Mouse (Mus musculus): ENCODE data around the gene Ece1.

- TF ChIP-seq CTCF (IDR thresholded peaks at IDR 0.05 in 2 of 3, conservative IDR thresholded peaks at IDR 0.05 in 1 of 3; ENCODE audit: control insufficient read depth in 1 of 3, insufficient read depth in 1 of 3, low read depth in 2 of 3, low read length in 3 of 3, poor library complexity in 1 of 3, severe bottlenecking in 1 of 3) (no peak), POLR2A (IDR thresholded peaks at IDR 0.05; ENCODE audit: control insufficient read depth in 1 of 2, insufficient read depth in 1 of 2, low read depth in 1 of 2, low read length in 2 of 2, poor library complexity in 1 of 2) (no peak), USF1 (IDR thresholded peaks at IDR 0.05; ENCODE audit: low read depth, low read length) (no peak), E2F4 (IDR thresholded peaks at IDR 0.05; ENCODE audit: borderline replicate concordance, low read depth, low read length) (no peak), ZC3H11A (IDR thresholded peaks at IDR 0.05; ENCODE audit: low read depth, low read length) (no peak), MAX (IDR thresholded peaks at IDR 0.05; ENCODE audit: low read length) (no peak), JUND (IDR thresholded peaks at IDR 0.05; ENCODE audit: low read depth, low read length) (no peak), ELF1 (IDR thresholded peaks at IDR 0.05; ENCODE audit: low read depth, low read length) (no peak), GATA1 (IDR thresholded peaks at IDR 0.05; ENCODE audit: low read depth, low read length) (no peak), RAD21 (IDR thresholded peaks at IDR 0.05; ENCODE audit: low read depth, low read length) (no peak), POLR2AphosphoS2 (IDR thresholded peaks at IDR 0.05; ENCODE audit: low read length) (no peak), UBTF (IDR thresholded peaks at IDR 0.05; ENCODE audit: borderline replicate concordance, insufficient read depth, low read depth, low read length) (no peak), EP300 (IDR thresholded peaks at IDR 0.05; ENCODE audit: low read depth in 1 of 2, low read length in 2 of 2) (no peak)
Measured at GRCm38 (mm10) chr4:137839452-137839851, 22.6 kb upstream of the Ece1 start.
